Mouse (Mus musculus) frontal cortex, adult 2 months (tissue): ENCODE measurements around the gene Ube4a. TPM values are rescaled to one million over a fixed set of nuclear protein-coding genes. Genes with fewer than 3 reads are reported as not detected.

Source experiments
- DNase-seq, 2 experiments: peaks; one replicate each; pipeline ENCODE4 v3.0.0; 2022; ENCODE audit warnings: low spot score in 1 of 2; ENCODE audit errors: extremely low spot score in 1 of 2
- polyA plus RNA-seq: library from polyadenylated mRNA; depleted of rRNA; stranded (reverse); fragments of >200 nt; gene quantifications from 2 replicates; pipeline ENCODE4 v1.2.3, GENCODE M21; 2012

Gene Ube4a
- polyA plus RNA-seq, 1 experiment, result 27.4 TPM

DNA sequence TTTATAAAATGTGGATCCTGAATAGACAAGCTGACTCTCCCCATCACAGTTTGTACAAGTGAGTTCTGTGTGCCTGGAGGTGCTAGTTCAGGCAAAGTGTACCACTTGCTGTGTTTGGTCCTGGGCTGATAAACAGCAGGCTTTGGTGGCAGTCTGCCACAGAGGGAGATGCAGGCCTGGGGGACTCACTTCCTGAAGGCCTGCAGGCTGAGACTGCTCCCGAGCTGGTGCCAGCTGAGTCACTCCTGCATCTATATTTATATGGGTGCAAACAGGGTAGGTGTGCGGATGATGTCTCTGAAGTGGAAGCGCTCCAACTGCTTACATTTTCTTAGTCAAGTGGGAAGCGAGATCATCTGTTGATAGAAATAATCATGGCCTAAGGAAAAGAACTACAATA lies 59.8 kb downstream of the Ube4a start:
- peak; percentile 71 to 90 for DNase-seq

DNA sequence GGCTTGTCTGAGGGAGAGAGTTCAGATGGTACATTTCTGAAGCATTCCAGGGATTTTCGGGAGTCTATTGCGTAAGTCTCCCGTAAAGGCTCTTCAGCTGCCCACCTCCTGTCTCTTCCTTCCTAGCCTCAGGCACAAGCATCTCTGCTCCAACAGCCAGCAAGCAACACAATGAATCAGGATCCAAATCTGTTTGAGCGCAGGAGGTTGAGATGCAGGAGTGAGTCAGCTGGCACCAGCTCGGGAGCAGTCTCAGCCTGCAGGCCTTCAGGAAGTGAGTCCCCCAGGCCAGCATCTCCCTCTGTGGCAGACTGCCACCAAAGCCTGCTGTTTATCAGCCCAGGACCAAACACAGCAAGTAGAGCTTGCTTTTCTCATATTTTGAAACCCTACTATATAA lies 60.4 kb downstream of the Ube4a start:
- peak; percentile 88 to 90 for DNase-seq

DNA sequence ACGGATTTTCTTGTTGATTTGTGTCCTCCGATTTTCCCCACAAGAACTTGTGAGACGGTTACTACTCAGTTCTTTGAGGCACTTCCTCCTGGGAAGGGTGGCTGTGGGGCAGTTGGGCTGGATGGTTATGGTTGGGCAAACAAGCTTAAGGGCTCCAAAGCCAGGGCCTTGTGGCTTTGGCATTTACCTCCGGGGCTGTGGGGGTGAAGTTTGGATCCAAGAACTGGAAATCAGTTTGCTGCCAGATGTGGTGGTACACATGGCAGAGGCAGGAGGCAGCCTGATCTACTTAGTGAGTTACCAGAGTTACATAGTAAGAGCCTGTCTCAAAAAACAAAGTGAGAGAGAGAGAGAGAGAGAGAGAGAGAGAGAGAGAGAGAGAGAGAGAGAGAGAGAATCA lies 61.5 kb downstream of the Ube4a start:
- no peak for DNase-seq

GRCm38 (mm10) chr9:44900402-44900801 lies 65.0 kb downstream of the Ube4a start:
- DNase-seq, result no peak

DNA sequence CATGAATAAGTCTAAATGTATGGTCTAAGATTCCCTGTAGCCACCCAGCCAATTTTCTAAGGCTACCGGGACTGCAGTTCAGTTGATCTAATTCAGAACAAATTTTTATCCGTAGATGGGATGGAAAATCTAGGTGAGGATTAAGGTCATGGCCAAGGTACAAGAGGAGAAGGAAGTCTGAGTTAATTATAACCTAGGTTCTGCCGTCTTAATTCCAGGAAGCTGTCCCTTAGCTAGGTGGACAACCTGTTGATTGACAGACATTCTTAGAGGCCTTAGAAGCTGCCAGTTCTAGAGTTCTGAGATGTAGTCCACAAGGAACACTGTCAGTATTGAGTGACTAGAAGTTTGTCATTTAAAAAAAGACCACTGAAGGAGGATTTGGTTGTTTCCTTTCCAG lies 65.7 kb downstream of the Ube4a start:
- no peak for DNase-seq

- no peak for DNase-seq
These were observed 68.4 kb downstream of the Ube4a start for GRCm38 (mm10) chr9:44897024-44897423.

GRCm38 (mm10) chr9:44892664-44893063 lies 72.7 kb downstream of the Ube4a start:
- no peak for DNase-seq

GRCm38 (mm10) chr9:44891210-44891609 lies 74.2 kb downstream of the Ube4a start:
- DNase-seq, result no peak

- DNase-seq, result no peak
These were observed 75.3 kb downstream of the Ube4a start for GRCm38 (mm10) chr9:44890122-44890521.

GRCm38 (mm10) chr9:44888114-44888624 lies 77.2 kb downstream of the Ube4a start:
- no peak for DNase-seq

DNA sequence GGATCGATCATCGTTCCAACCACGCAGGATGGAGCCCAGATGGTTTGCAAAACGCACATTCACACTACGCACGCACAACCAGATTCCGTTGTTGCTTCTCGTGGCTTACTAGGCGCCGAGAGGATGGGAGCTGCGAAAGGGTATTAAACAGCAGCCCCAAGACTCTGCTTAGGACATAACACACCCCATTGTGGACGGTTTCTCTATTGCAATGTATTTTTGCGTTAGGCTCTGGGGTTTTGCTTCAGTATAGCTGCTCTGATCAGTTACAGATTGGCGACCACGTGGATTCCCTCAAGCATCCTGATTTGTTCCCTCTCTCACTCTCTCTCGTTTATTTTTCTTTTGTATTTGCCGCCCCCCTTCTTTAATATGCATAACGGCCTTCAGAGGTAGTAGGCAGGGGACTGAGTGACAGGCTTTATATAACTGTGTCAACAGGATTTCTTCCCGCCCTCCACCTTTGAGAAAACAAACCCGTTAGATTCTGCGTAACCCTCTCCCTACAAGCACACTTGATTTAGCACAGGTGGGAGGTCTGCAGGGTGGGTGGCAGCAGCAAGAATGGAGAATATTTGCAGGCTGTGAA lies 82.3 kb downstream of the Ube4a start:
- DNase-seq, result peak; percentile 41 to 73

DNA sequence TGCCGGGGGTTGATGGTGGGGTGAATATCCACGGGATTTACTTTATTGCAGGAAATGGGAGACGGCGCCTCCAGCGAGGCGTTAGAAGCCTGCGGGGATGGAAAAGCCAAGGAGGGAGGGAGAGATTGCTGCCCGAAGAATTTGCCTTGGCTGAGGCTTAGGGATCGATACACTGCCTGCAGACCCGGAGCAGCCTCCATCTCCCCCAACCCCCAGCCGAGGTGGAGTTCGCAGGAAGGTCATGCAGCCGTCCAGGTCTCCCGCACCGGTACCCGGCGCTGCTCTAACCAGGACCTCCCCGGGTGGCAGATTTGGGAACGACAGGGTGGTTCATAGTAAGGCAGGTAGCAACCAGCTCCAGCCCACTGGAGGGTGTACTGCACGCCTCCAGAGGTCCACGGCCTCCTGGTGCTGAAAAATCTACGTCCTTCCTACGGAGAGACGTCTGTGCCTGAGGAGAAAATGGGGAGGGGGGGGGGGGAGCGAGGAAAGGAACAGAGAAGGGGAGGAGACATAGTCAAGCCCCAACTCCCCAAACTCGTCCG lies 82.9 kb downstream of the Ube4a start:
- no peak for DNase-seq

DNA sequence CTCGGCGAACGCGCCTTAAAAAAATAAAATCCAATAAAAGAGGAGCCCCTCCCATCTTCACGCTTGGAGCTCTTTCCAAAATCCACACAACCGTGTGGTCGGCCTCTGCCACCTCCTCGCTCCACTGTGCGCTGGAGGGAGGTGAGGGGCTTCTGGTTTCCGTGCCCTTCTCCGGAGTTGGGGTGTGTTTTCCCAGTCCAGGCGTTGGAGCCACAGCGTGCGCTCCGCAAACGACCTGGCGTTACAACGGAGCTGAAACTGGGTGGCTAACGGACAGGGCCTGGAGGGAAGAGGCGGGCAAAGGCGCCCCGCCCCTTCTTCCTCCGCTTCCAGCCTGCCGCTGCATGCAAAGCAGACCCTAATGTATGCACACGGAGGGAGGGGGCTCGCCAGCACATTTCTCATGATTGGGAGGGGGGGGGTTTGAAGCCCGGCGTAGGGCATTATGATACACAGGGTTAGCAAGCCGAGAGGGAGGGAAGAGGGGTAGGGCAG lies 83.4 kb downstream of the Ube4a start:
- DNase-seq, result peak in 1 of 2 experiments; percentile 69

DNA sequence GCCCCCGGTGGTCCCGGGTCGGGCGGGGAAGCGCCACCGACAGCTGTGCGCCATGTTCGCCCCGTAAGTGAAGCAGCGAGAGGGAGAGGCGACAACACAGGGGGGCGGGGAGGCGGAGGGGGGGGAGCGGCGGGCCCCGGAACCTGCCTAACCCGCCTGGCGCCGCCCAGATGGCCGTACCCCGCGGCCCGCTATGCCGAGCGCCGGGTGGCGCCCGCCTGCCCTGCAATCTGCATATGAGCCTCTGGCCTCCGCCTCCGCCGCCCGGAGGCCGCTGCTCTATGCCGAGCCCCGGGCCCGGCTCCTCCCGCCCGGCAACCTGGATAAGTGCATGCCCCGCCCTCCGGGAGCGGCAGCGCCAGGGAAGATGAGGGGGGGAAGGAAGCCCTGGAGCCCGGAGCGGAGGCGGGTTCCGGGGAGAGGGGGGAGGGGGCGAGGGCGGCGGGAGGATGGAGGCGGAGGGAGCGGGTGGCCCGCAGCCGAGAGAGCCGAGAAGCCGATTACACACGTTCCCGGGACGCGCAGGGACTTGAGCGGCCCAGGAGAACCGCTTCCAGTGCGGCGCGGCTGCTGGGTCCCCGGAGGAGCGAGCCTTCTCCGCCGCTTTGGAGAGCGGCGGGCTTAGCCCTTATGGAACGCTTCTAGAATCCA lies 84.1 kb downstream of the Ube4a start, which contains the start of gene Kmt2a:
Gene Kmt2a, minus strand, starts transcription at position 76 of the 651 bp plus-strand sequence.
- peak; percentile 89 to 99 for DNase-seq

DNA sequence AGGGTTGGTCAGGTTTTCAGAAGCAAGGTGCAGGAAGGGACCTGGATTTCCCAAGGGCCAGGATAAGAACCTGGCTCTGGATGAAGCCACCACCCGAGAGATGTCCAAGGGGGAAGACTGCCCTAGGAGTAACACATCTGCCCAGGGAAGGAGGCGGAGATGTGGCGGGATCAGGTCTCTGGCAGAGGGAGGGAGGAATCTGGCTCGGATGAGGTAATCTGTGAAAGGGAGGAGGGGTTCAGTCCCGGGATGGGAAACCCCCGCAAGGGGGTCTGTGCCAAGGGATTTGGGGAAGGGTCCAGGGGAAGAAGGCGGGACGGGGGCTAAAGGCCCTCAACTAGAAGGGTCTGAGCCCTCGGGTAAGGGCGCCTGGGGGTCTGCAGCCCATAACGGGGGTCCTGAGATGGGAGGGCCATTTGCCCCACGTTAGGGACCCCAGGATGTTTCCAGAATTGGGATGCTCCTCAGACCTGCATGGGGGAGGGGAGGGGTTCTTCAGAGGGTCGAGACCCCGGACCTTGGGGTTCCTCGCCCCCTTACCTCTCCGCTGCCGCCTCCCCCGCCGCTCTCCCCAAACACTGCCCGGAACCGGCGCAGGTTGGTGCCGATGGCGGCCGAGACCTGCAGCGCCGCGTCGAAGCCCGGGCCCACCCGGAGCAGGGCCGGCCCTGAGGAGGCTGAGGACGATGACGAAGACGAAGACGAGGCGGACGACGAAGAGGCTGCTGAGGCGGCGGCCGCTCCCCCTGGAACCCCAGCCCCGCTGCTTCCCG lies 84.9 kb downstream of the Ube4a start:
- DNase-seq, result no peak

DNA sequence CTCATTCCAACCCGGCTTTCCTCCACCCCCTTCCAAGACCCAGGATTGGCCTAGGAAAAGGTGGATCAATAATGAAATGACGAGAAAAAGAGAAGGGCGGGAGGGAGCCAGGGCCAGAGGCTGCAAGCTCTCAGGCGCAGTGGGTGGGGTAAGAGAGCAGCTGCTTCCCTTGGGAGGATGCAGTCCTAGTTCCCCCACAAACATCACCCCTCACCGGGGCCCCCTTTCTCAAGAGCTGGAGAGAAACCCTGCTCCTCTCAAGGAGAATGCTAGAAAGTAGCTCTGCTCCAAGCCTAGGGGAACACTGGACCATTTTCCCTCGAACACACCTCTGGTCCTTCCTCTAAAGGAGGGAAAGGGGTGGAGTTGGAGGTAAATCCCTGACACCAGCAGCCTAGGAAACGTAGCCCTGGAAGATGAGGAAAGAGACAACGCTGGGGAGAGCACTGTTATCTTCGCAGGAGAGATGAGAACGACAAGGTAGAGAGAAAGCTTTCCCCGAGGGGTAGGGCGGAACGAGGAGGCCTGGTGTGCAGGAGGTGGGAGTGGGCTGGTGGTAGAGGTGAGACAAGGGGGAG lies 85.6 kb downstream of the Ube4a start:
- DNase-seq, result no peak

GRCm38 (mm10) chr9:44878776-44879500 lies 86.5 kb downstream of the Ube4a start:
- peak in 1 of 2 experiments; percentile 38 for DNase-seq

- no peak for DNase-seq
These were observed 87.7 kb downstream of the Ube4a start for GRCm38 (mm10) chr9:44877686-44878085.

DNA sequence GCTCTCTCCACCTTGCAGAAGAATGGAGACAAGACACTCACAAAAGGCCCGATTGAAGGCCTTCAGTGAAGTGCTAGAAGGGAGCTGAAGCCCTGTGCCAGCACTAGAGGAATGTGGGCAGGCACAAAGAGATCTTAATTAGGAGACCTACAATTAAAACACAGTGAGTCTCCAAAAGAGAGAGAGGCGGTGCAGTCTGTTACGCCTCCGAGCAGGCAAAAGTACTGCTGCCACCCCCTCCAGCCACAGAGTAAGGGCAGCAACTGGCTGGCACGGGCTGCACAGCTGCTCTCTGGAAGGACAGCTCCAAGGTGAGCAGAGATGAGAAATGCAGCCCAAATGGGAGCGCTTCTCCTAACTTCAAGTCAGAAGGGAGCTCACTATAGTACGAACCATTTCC lies 89.9 kb downstream of the Ube4a start:
- peak in 1 of 2 experiments; percentile 55 for DNase-seq

DNA sequence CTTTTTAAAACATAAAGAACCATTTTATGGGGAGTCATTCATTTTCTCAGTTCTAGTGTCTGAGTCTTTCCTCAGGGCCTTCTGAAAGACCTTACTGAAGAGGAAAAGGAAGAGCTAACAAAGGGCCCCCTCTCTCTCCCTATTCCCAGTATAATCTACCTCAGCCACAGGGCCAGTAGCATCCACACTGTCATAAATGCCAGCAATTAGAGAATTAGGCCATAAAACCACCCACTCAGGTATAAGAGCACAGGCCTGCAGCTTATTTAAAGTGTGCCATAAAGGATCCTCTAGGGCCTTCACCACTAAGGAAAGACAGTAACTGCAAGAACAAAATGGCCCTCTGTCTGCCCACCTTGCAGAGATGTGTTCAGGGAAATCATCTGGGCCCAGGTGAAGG lies 91.2 kb downstream of the Ube4a start:
- DNase-seq, result no peak
